Mouse (Mus musculus) hematopoietic multipotent progenitor cell, adult 10-12 weeks (in vitro differentiated cells): ENCODE results near the gene Zbtb37. TPM values are rescaled to one million over a fixed set of nuclear protein-coding genes. Genes with fewer than 3 reads are reported as not detected.

Source experiments
- polyA plus RNA-seq: library from polyadenylated mRNA; stranded (reverse); fragments of >175 nt; gene quantifications from 2 replicates; pipeline ENCODE4 v1.2.3, GENCODE M21; 2012; ENCODE audit warnings: low replicate concordance

Zbtb37 gene
- 0.36 and 1.2 TPM in 2 replicates for polyA plus RNA-seq

DNA sequence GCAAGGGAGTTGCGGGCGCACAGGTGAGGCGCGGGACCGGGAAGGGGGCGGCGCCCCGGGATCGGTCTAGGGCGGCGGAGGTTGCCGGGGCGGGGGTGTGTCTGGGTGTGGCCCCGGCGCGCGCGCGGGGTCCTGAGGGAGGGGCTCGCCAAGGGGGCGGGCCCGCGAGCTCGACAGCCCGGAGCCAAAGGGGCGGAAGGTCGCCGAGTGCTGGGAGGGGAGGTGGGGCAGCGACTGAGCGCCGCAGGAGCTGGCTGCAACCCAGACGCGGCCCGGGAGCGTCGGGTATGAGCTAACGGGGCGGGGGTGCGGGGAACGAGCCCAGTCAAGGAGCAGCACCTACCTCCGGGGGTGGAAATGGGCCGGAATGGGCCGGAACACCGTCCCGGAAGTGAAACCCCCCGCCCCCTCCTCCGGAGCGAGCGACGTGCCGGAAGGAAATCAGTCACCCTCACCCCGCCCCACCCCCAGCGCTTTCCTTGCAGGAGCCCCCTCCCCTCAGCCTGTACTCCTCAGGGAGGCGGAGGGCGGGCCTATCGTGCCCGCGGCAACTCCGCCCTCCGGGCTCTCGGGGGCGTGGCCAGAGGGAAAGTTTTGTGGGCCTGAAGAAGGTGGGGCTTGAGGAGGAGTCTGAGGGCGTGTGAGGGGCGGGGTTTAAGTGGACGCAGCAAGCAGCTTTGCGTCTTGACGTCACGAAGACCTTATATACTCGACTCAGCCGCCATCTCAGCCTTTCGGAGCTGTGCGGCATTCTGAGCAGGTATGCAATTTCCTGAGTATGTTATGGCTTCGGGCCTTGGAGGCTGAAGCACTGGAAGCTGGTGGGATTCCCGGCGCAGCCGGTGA lies at the start of gene Zbtb37:
Zbtb37 (minus strand) TSS at position 415 of the 846 bp plus-strand sequence.

DNA sequence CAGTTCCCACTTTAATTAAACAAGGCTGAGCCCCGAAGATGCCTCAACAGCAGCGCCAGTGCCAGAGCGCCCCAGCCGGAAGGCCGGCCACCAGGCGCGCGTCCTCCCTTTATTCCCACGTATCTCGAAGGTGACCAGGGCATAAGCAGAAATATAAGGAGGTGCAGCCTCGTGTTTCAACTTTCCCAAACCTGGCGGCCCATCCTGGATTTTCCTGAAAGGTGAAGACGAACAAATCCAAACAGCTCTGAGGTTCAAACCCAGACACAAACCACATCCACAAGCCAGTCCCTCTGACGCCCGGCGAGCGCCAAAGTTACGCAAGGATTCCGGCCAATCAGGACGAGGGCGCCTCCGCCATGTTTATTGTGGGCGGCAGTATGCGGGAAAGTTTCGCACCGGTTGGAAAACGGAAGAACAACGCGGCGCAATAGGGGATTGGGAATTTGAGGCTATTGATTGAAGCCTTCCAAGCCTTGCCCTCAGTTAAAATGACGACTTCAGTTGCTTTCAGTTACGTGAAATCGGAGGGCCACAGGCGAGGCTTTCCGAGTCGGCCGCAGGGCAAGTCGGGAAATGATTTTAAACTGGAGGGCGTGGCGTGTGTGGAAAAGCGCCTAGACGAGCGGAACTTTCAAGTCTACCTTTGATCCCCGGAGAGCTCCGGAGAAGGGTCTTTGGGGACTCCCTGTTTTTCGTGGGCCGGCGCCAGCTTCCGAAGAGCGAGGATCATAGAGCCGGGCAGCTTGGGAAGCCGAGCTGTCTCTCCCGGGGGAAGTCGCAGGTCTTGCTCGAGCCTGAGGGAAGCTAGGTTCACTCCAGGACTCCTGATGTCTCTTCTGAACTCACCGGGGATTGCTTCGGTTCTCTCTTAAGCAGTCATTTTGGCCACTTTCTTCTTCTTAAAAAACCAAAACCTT lies 36.0 kb upstream of the Zbtb37 start, which contains the start of the genes Dars2 and Cenpl:
Dars2 (minus strand) TSS at position 307 of the 920 bp plus-strand sequence.
Cenpl (plus strand) TSS at position 362 of the 920 bp plus-strand sequence.

DNA sequence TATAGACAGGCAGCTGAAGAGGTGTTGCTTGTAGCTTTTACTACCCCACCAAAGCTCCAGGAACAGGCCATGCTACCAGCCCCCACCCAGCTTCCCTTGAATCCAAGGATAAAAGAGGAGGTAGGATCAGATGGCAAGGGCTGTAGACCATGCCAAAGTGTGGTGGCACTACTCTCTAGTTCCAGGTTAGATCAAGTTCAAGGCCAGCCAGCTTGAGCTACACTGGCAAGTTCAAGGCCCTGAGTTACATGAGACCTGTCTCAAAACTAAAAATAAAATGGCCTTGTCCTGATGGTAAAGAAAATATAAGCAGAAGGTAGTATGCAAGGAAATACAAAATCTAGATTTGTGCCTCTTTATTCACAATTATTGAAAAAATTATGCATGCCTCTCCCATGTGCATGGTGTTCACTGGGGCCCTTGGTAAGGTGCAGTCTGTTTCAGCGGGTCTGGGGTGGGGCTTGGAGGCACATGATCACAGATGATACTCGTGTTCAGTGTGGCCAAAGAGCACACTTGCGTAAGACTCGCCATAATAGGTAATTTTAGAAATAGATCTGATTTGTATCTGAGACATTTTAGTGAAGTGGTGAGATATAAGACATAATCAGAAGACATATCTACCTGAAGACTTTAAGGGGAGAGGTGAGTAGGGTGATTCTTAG lies 56.4 kb downstream of the Zbtb37 start, which contains the start of gene Serpinc1:
Serpinc1 (plus strand) TSS at position 515 of the 665 bp plus-strand sequence.

Other genes with a start within 250 kb of the Zbtb37 start
- gene Rabgap1l, start 241.6 kb downstream of the Zbtb37 start, polyA plus RNA-seq: 18.7 and 20.0 TPM in 2 replicates
- 1.5 and 2.9 TPM in 2 replicates for gene Rc3h1, start 128.4 kb downstream of the Zbtb37 start, polyA plus RNA-seq
- 0.65 TPM in 1 of 2 replicates, not detected in the other for gene Serpinc1, start 56.3 kb downstream of the Zbtb37 start, polyA plus RNA-seq
- 1.3 and 2.1 TPM in 2 replicates for gene Dars2, start 35.8 kb upstream of the Zbtb37 start, polyA plus RNA-seq
- gene Cenpl, start 35.9 kb upstream of the Zbtb37 start, polyA plus RNA-seq: 6.3 and 9.5 TPM in 2 replicates
- gene Klhl20, start 96.7 kb upstream of the Zbtb37 start, polyA plus RNA-seq: 1.3 and 2.2 TPM in 2 replicates
- not detected in 2 replicates for gene Ankrd45, start 107.8 kb upstream of the Zbtb37 start, polyA plus RNA-seq
- gene Tex50, start 124.5 kb upstream of the Zbtb37 start, polyA plus RNA-seq: not detected in 2 replicates
- 5.3 and 14.8 TPM in 2 replicates for gene Prdx6, start 216.4 kb upstream of the Zbtb37 start, polyA plus RNA-seq